Mouse (Mus musculus): Measurements from ENCODE around the gene Lad1.
A peak's percentile ranks its signal among the peaks of the same experiment; 100 is the strongest.

The Lad1 gene

GRCm38 (mm10) chr1:135807546-135807945 is 10.9 kb upstream of the Lad1 start:
- no peak for DNase-seq (ENCODE audit: low read depth)

- DNase-seq (ENCODE audit: low read depth) = no peak
Observed at GRCm38 (mm10) chr1:135810180-135810579, 8.2 kb upstream of the Lad1 start.

DNA sequence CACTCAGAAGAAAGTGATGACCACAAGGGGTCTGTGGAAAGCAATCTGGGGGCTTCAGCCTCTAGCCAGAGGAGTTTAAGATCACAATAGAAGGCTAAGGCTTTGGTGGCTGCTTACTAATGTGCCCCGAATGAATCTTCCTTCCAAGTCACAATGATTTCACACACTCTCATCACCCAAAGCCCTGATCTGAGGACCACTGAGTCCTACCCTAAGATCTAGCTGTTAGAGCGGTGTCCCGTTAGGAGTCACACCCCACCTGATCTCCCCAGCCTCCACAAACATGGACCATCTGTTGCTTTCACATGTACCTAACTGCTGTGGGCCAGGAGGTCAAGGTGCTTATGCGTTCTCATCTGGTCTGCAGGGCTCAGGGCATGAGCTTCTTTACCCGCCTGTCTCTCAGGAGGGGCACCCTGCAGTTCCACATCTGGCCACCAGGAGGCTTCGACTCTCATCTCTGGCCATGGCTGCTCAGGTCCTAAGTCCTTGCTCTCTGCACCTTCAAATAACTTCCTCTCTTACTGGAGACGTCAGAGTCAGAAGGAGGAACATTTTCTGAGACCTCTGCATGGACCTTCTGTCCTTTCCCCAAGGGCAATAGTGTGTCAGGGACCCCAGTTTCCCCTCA is 7.3 kb upstream of the Lad1 start:
- DNase-seq (ENCODE audit: low read depth) = peak; percentile 42

DNA sequence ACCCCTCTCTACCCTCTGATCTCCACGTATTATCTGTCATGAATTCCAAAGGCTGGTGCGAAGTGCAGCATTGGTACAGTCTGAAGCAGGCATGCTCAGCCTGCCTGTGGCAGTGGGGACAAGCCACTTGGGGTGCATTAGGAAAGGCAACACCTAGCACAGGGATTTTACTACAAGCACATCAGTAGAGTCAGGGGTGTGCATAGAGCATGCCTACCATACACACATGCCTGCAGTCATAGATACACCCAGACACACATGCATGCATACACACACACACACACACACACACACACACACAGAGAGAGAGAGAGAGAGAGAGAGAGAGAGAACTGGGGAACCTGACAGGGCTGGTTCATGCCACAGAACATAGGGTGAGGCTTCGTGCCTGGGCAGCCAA is 6.2 kb upstream of the Lad1 start:
- DNase-seq (ENCODE audit: low read depth) = no peak

DNA sequence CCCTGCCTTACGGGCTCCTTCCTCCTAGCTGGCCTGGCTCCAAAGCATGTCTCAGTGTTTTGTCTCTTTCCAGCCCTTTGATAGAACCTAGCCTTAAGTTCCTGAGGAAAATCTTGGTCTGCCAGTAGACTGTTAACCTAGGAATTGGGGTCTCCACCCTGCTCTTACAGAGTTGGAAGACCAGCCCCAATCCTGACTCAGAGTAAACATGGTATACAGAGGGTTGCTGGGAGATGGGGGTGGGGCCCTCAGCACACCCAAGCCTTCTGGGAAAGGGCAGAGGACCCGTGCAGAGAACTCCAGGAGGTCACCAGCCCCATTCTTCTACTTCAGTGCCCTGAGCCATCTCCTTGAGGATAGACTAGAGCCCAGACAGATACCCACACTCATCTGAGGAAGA is 5.8 kb upstream of the Lad1 start:
- no peak for DNase-seq (ENCODE audit: low read depth)

DNA sequence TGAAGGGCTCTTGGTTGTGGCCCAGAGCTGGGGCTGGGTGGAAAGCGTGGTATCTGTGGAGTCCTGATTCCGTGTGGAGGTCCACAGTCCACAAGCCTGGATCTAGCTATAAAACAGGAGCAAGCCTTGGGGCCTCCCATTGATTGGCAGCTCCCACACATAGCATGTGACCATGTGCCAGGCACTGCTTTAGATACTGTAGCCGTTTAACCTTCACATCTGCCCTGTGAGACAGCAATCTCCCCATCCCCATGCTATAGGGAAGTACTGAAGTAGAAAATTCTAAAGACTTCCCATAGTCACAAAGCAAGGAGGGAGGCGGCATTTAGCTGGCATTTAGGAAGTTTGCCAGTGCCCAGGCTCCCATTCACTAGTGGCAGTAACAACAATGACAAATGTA is 5.3 kb upstream of the Lad1 start:
- no peak for DNase-seq (ENCODE audit: low read depth)

DNA sequence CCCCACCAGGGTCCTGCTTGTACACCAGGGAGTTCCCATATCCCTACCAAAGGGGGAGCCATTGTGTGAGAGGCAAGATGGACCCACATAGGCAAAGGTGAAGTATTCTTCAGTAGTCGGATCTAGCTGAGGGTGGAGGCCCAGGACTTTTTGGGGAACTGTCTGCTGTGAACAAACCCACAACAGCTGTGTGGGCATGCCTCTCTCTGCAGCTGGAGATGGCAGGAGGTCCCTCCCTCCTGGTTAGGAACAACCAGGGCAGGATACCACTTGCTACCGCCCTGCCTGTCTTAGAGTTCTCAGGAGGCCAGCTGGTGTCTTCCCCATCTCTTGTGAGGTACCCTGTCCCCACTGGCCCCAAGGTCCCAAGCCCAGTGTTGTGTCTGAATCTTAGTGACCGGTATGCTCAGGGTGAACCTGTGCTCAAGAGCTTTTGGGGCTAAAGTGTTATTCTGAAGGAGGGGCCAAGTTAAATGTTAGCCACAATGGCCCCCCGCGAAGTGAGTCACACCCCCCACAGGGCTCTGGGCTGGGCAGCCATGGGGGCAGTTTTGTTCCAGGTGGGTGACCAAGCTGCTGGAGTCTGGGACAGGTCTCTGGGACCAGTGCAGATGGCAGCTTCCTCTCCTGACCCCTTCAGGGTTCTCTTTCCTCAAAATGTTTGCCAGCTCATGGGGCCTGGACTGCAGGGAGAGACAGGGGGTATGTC is 4.6 kb upstream of the Lad1 start:
- DNase-seq (ENCODE audit: low read depth) = no peak

GRCm38 (mm10) chr1:135814531-135814930 is 3.9 kb upstream of the Lad1 start:
- no peak for DNase-seq (ENCODE audit: low read depth)

DNA sequence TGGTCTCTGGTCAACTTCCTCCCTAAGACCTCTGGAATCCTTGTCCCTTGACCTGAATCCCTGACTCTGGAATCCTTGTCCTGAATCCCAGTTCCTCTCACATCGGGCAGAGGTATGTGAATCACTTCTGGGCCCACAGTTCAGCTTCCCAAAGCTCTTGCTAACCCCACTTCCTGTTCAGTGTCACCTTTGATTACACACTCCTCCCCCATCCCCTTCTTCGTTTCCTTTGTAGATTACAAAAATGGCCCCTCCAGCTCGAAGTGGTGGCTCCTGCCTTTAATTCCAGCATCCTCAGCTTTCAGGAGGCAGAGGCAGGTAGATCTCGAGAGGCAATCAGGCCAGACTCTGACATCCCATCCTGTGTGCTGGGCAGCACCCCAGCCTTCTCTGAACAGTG is 803 bp upstream of the Lad1 start:
- DNase-seq (ENCODE audit: low read depth) = no peak

DNA sequence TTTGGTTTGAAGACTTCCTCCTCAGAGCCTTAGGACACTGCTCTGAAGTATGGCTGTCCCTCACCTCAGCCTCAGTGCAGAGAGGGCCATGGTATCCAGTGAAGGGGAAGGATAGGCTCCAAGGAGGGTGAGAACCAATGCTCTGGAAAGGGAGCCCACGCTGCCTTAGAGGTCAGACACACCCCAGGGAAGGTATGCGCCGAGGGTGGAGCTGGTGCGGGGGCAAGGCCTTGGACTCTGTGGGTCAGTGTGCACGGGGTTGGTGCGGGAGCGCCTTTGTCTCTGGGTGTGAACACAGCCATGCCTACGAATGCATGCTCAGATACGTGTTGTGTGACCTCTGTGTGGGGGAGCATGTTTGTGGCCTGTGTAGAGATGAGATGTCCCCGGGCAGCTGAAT is 1.7 kb downstream of the Lad1 start:
- DNase-seq (ENCODE audit: low read depth) = no peak

- no peak for DNase-seq (ENCODE audit: low read depth)
Observed at GRCm38 (mm10) chr1:135820736-135821364, 2.5 kb downstream of the Lad1 start.

DNA sequence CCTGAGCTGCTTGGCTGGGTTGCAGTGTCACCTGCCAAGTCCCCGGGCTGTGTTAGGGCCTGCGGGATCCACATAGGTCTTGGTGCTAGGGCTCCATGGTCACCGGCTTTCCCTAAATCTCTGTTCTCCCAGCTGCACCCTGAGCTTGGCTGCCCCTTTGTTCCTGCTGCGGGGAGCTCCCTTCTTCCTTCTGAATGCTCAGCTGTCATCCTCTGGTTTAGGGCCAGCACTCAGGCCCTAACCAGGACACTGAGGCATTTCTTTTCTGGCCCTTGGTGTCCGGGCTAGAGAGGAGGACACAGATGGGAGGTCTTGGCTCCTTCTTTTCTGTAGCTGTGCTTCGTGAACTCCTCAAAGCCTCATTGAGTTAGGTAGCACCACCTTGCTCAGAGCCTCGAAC is 3.4 kb downstream of the Lad1 start:
- no peak for DNase-seq (ENCODE audit: low read depth)

DNA sequence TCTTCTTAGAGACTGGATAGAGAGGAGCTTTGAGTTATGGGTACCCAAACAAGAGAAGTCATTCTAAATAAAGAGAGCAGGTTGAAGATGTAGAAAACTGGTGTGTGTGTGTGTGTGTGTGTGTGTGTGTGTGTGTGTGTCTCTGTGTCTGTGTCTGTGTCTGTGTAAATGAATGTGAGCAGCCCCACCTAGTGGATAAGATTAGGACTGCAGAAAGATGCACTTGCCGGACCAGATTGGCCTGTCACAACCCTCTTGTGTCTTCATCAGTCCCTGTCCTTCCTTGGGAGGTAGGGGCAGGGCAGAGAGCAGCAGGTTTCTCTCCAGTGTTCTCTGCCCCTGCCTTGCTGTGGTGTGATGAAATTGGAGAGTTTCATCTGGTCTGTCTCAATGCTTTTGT is 10.5 kb downstream of the Lad1 start:
- DNase-seq (ENCODE audit: low read depth) = peak; percentile 44

- no peak for DNase-seq (ENCODE audit: low read depth)
Observed at GRCm38 (mm10) chr1:135834206-135834859, 15.9 kb downstream of the Lad1 start.

DNA sequence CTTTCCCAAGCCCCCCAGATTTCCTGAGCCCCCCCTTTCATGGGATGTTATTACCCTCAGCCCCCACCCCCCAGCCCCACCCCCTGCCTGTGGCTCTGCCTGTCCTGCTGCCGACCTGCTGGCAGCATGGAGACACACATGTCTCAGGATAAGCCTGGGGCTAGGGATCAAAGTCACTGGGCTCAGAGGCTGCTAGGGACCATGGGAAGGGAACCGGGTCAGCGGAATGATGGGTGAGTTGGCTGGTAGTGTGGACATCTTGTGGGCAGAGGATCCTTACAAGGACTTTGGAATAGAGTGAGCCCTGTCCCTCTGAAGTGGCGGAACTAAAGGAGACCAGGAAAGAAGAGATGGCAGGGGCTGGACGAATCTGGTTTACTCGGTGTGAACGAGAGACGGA is 16.6 kb downstream of the Lad1 start:
- DNase-seq (ENCODE audit: low read depth) = no peak

DNA sequence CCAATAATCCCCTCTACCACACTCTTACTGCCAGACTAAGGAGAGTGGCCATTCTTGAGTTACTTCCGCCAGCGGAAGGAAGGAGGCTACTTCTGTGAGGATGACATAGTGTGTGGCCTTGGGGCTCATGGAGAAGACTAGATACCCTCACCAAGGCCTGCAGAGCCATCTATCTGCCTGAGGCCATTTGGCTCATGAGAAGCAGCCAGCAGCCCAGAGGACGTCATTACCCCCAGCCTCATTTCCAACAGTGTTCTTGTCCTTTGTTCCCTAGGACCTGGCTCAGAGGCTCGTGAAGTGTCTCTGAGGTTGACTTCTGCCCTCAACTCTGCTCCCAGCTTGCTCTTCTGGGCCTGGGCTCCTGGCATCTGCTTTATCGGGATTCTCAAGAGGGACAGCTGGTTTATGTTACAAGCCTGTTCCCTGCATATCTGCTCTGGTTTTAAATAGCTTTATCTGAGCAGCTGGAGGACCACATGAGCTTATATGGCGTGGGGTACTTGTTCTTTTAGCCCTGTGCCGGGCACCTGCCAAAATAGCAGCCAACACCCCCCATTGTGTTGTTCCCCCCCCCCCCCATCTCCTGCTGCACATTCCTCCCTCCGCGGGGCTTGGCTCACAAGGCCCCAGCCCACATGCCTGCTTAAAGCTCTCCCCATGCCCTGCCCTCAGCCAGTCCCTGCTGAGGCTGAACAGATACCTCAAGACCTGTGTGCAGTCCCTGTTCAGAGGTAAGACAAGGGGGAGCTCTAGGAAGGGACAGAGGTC is 17.5 kb downstream of the Lad1 start, which contains the start of gene Tnnt2:
Gene Tnnt2, plus strand, starts transcription at position 639 of the 768 bp plus-strand sequence.
- DNase-seq (ENCODE audit: low read depth) = no peak

DNA sequence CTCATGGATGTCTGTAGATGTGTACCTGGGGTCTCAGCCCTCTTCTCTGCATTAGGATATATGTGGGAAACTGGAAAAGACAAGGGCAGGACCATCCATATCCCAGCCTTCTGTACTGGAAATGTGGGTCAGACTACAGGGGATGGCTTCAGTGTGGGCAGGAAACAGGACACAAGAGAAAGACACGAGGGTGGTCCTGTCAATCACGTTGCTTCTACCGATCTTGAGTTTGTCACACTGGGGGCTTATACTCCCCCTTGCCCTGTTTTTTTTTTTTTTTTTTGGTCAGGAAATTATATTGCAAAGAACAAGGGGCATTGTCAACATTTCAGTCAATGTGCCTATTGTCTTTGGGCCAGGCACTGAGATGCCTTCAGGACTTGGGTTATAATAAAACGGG is 20.2 kb downstream of the Lad1 start:
- no peak for DNase-seq (ENCODE audit: low read depth)

- no peak for DNase-seq (ENCODE audit: low read depth)
Observed at GRCm38 (mm10) chr1:135839065-135839464, 20.7 kb downstream of the Lad1 start.

- DNase-seq (ENCODE audit: low read depth) = no peak
Observed at GRCm38 (mm10) chr1:135840675-135841395, 22.4 kb downstream of the Lad1 start.

DNA sequence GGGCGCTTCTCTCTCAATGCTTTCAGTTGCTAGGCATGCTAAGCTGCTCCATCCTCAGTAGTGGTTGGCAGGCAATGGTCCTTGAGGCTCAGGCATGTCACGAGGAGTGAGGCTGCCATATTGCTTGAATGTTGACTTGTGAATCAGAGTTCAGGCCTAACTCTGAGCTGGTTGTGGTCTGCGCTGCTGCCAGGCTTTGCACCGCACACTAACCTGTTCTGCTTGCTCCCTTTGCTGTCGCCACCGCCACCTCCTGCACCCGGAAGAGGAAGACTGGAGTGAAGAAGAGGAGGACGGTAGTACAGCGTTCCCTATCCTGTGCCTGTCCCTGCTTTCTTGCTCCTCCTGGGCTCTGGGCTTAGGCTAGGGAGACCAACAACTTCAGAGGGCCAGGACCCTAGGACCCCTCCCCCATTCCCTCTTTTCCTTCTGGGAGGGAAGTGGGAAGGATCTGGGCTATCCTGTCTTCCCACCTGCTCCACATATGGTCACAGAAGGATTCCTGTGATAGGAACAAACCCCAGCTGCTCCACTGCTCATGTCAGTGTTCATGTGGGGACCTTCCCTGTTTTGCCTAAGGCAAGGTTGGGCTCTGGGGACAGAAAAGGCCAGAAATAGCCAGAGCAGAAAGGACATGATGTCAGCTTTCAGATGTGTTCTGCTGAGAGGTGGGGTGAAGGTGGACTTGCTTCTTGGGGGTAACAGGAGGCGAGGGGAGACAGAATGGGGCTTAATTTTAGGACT is 25.3 kb downstream of the Lad1 start:
- DNase-seq (ENCODE audit: low read depth) = no peak

- DNase-seq (ENCODE audit: low read depth) = no peak
Observed at GRCm38 (mm10) chr1:135844481-135844880, 26.1 kb downstream of the Lad1 start.
